ENCODE assay signal across 28 mouse cellular contexts in the genomic region with DNA sequence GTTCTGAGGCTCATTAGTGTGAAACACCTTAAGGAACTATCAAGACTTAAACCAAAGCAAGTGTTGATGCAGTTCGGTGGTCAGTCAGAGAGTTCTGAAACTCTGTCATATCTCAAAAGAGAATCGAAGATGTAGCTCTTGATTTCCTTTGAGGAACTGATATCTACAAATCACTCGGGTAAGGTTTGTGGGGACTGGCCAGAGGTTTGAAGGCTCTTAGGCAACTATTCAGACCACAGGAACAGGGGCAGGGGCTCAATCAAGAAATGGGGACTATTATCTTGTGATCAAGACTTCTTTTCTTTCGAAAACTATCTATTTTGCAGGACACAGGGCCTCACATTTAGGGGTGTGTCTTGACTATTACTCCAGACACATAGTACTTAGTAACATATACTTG. TPM values are rescaled to one million over a fixed set of nuclear protein-coding genes. Genes with fewer than 3 reads are reported as not detected.
"Had no signal": no experiment of that assay in that cellular context is flagged by ENCODE, and none has a peak within 500 bp of the region (broad histone marks: within the 10 kb centered on the region; RNA-seq: fewer than 3 reads in every experiment).

No protein-coding gene starts in this region.

- H3K36me3 ChIP-seq: heart, embryonic 10.5 days; heart, embryonic 12.5 days; hindbrain, embryonic 10.5 days; hindbrain, embryonic 12.5 days; intestine, embryonic 15.5 days; kidney, embryonic 15.5 days; limb, embryonic 10.5 days; limb, embryonic 12.5 days; liver, embryonic 13.5 days had no signal

- ATAC-seq: hindbrain, embryonic 16.5 days; inflammation-experienced regulatory T-cells, adult 6 months; intestine, embryonic 15.5 days; intestine, postnatal 0 days had no signal

- DNase-seq: gastrocnemius, adult 2 months; gastrocnemius, postnatal 10 days; gastrocnemius, postnatal 36 days; heart, adult 18-20 months; heart, postnatal 10 days; heart, postnatal 4 days; kidney, adult 18-20 months; kidney, adult 9 months; kidney, postnatal 14 days; kidney, postnatal 36 days; layer of hippocampus, adult 9-11 months; layer of hippocampus, postnatal 36 days; liver; liver, embryonic 13.5 days had no signal

- H3K27ac ChIP-seq: gastrocnemius, adult 2 months; heart, embryonic 10.5 days; hindbrain, embryonic 10.5 days; hindbrain, embryonic 12.5 days; hindbrain, embryonic 14.5 days; intestine, embryonic 15.5 days; kidney, embryonic 15.5 days; kidney, postnatal 0 days; limb, embryonic 10.5 days; limb, embryonic 12.5 days; liver, embryonic 13.5 days had no signal

- H3K9me3 ChIP-seq: heart, embryonic 10.5 days; heart, embryonic 12.5 days; hindbrain, embryonic 10.5 days; hindbrain, embryonic 12.5 days; intestine, embryonic 15.5 days; kidney, embryonic 15.5 days; limb, embryonic 10.5 days; liver, embryonic 13.5 days had no signal

- H3K4me1 ChIP-seq: heart, embryonic 10.5 days; heart, embryonic 12.5 days; hindbrain, embryonic 10.5 days; hindbrain, embryonic 12.5 days; intestine, embryonic 15.5 days; kidney, embryonic 15.5 days; limb, embryonic 10.5 days; limb, embryonic 12.5 days; liver, embryonic 13.5 days had no signal

- H3K4me3 ChIP-seq: gastrocnemius, adult 2 months; heart, embryonic 10.5 days; heart, embryonic 12.5 days; hindbrain, embryonic 10.5 days; hindbrain, embryonic 12.5 days; intestine, embryonic 15.5 days; kidney, embryonic 15.5 days; limb, embryonic 10.5 days; limb, embryonic 12.5 days; liver, embryonic 13.5 days had no signal

- H3K9ac ChIP-seq: heart, embryonic 12.5 days; hindbrain, embryonic 12.5 days; hindbrain, embryonic 14.5 days; intestine, embryonic 15.5 days; kidney, embryonic 15.5 days; limb, embryonic 12.5 days; liver, embryonic 13.5 days had no signal

- H3K27me3 ChIP-seq: heart, embryonic 12.5 days; hindbrain, embryonic 12.5 days; intestine, embryonic 15.5 days; kidney, embryonic 15.5 days; limb, embryonic 12.5 days; liver, embryonic 13.5 days had no signal

- H3K4me2 ChIP-seq: heart, embryonic 12.5 days; hindbrain, embryonic 12.5 days; hindbrain, embryonic 14.5 days; intestine, embryonic 15.5 days; kidney, embryonic 15.5 days; limb, embryonic 12.5 days; liver, embryonic 11.5 days; liver, embryonic 13.5 days had no signal

RNA-seq across cellular contexts. Expression of a gene that starts 39.5 kb away (rescaled TPM):
- polyA plus RNA-seq: heart, embryonic 12.5 days had no signal
